Mouse (Mus musculus): ENCODE measurements at regions not wholly inside any gene's neighbourhood (a gene's known extent, or its start where the extent isn't known, plus 50 kb on each side); places are given as distances from the start of the nearest gene placed in this dataset.

GRCm38 (mm10) chr1:177607565-177607964 is 122.0 kb upstream of the 1700016C15Rik start:
- TF ChIP-seq POLR2A (IDR thresholded peaks at IDR 0.05; ENCODE audit: borderline replicate concordance, extremely low read depth, insufficient read depth, insufficient read length, poor library complexity, severe bottlenecking): no peak
- no peak for TF ChIP-seq CTCF (IDR thresholded peaks at IDR 0.05; ENCODE audit: borderline replicate concordance, extremely low read depth, insufficient read depth, insufficient read length)

All from brain, embryonic 14.5 days (tissue).